ENCODE assay signal across 9 mouse cellular contexts in the genomic region with DNA sequence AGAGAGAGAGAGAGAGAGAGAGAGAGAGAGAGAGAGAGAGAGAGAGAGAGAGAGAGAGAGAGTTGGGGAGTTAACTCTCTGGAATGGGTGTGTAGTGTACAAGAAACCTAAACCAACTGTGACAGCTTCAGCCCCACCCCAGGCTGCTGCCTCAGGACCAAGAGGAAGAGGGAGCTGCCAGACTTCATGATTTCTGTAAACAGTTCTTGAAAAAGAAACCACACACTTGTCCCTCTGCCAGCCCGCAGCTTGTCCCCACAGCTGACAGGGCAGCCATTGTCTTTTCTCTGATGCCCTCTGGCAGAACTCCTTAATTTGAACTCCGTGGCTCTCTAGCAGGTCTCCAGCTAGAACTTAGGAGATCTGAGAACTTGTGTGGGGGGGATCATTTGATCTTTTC. TPM values are rescaled to one million over a fixed set of nuclear protein-coding genes. Genes with fewer than 3 reads are reported as not detected.
DNase-seq lines count a peak whose midpoint lies in the region; ATAC-seq and TF ChIP-seq lines count a peak whose summit lies in the region.
"Had no signal": no experiment of that assay in that cellular context is flagged by ENCODE, and none has a peak within 500 bp of the region (broad histone marks: within the 10 kb centered on the region; RNA-seq: fewer than 3 reads in every experiment).

No protein-coding gene starts in this region.

- no peak for ATAC-seq in cerebellum, adult (ENCODE audit: insufficient number of reproducible peaks, low FRiP score, low TSS enrichment)
- 0 out of 2 replicates have a peak, but pooled peaks have one; percentile 21 for ATAC-seq in neutrophil, adult 5-6 weeks (ENCODE audit: extremely low read depth, insufficient number of reproducible peaks, low FRiP score, poor library complexity, severe bottlenecking)
- no peak; the same call in 1 of the 2 replicates for ATAC-seq in stomach, postnatal 0 days (ENCODE audit: low FRiP score, low TSS enrichment)

- 23% methylated on average over 2 of the region's 2 CpGs for WGBS in stomach, postnatal 0 days

- H3K4me3 ChIP-seq in stomach, postnatal 0 days (ENCODE audit: low read depth, low read length): no peak overlapping the region
- H3K4me3 ChIP-seq: limb, embryonic 12.5 days had no signal

- H3K9ac ChIP-seq in stomach, postnatal 0 days (ENCODE audit: low read length): no peak overlapping the region
- H3K9ac ChIP-seq: limb, embryonic 12.5 days had no signal

- no peak for TF ChIP-seq CTCF in stomach, postnatal 0 days (IDR thresholded peaks at IDR 0.05; ENCODE audit: low read depth)

- DNase-seq in cerebellum, adult 11 months: peak; percentile 26
- DNase-seq in urinary bladder, postnatal 4 days (ENCODE audit: low spot score in 2 of 2): peak; percentile 17 to 58
- DNase-seq in urinary bladder, postnatal 25 days (ENCODE audit: low spot score): no peak
- peak; percentile 32 to 38 for DNase-seq in kidney, adult 8-10 months
- DNase-seq in adrenal gland, postnatal 14 days: no peak
- DNase-seq in stomach, postnatal 0 days (ENCODE audit: low spot score): no peak

- H3K36me3 ChIP-seq in stomach, postnatal 0 days (ENCODE audit: control insufficient read depth, insufficient read depth, low read length): no peaks in the 10 kb centered on the region
- H3K36me3 ChIP-seq: limb, embryonic 12.5 days had no signal

- H3K9me3 ChIP-seq in stomach, postnatal 0 days (ENCODE audit: control insufficient read depth, low read length): no peaks in the 10 kb centered on the region
- H3K9me3 ChIP-seq: limb, embryonic 12.5 days had no signal

- no peak overlapping the region for H3K27ac ChIP-seq in stomach, postnatal 0 days (replicated peaks)
- H3K27ac ChIP-seq: limb, embryonic 12.5 days had no signal

- H3K4me2 ChIP-seq in stomach, postnatal 0 days (replicated peaks; ENCODE audit: low read depth): no peak overlapping the region
- H3K4me2 ChIP-seq: limb, embryonic 12.5 days had no signal

- H3K27me3 ChIP-seq in stomach, postnatal 0 days (ENCODE audit: control insufficient read depth, insufficient read depth, low read length): no peaks in the 10 kb centered on the region

- H3K4me1 ChIP-seq in stomach, postnatal 0 days (replicated peaks; ENCODE audit: control insufficient read depth, insufficient read depth): no peaks in the 10 kb centered on the region

- no peak for TF ChIP-seq EP300 in stomach, postnatal 0 days (optimal IDR thresholded peaks at IDR 0.05)

RNA-seq across cellular contexts. Expression of gene Rtl5, which starts 10.2 kb away (rescaled TPM):
- 2.3 and 3.0 TPM in 2 replicates for total RNA-seq in neutrophil, adult 5-6 weeks (2017)
- 7.8 and 11.4 TPM in 2 replicates for total RNA-seq in adrenal gland, postnatal 14 days (2021)
- 0.56 and 0.64 TPM in 2 replicates for polyA plus RNA-seq in stomach, postnatal 0 days (2015; fragmentation: Nextera tagmentation; extraction: Ambion mirVana)

RNA-seq across cellular contexts. Expression of gene Pin4, which starts 58.4 kb away (rescaled TPM):
- 71.2 and 73.6 TPM in 2 replicates for total RNA-seq in neutrophil, adult 5-6 weeks (2017)
- 68.7 and 82.7 TPM in 2 replicates for total RNA-seq in adrenal gland, postnatal 14 days (2021)
- 48.2 and 61.7 TPM in 2 replicates for polyA plus RNA-seq in stomach, postnatal 0 days (2015; fragmentation: Nextera tagmentation; extraction: Ambion mirVana)

Comparison
In these comparisons a context has a peak if more than half of its experiments do, and no peak if none do; other contexts are left out.
1. DNase-seq: peak in cerebellum, adult 11 months (single experiment), urinary bladder, postnatal 4 days (2 of 2) and kidney, adult 8-10 months (2 of 2); none in urinary bladder, postnatal 25 days (single experiment), adrenal gland, postnatal 14 days (single experiment) and stomach, postnatal 0 days (single experiment).